Mouse (Mus musculus) brain, embryonic 14.5 days (tissue): ENCODE data around the gene Smo.

Experiments
- CTCF ChIP-seq: fragments of 200-500 bp; IDR thresholded peaks from 2 replicates; pipeline ENCODE4 v1.5.1; 2012; ENCODE audit warnings: inconsistent platforms, mild to moderate bottlenecking, moderate library complexity, borderline replicate concordance; ENCODE audit not compliant: insufficient read depth, insufficient read length; ENCODE audit errors: extremely low read depth
- POLR2A ChIP-seq: fragments of 200-500 bp; IDR thresholded peaks from 2 replicates; pipeline ENCODE4 v1.6.1; 2012; ENCODE audit warnings: mild to moderate bottlenecking, inconsistent platforms, borderline replicate concordance; ENCODE audit not compliant: poor library complexity, insufficient read depth, insufficient read length, severe bottlenecking; ENCODE audit errors: extremely low read depth

DNA sequence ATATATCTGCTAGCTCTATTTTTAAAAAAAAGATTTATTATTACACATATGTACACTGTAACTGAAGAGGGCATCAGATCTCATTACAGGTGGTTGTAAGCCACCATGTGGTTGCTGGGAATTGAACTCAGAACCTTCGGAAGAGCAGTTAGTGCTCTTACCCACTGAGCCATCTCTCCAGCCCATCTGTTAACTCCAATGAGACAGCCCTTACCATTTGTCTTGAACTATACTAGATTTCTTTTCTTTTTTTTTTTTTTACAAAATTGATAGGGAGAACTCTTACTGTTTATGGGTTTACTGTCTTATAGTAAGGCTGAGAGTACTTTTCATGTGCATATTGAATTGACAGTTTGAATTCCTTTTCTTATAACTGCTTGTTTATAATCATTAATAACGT lies 45.3 kb downstream of the Smo start:
- TF ChIP-seq POLR2A (no peak), CTCF (no peak)
